Mouse (Mus musculus) limb, embryonic 10.5 days (tissue): Measurements from ENCODE around the gene Metrn. TPM values are rescaled to one million over a fixed set of nuclear protein-coding genes. Genes with fewer than 3 reads are reported as not detected.

Experiments used
- DNase-seq: peaks from one replicate; pipeline ENCODE4 v3.0.0-alpha.2; 2017; ENCODE audit warnings: low spot score
- H3K27ac ChIP-seq: fragments of 300-500 bp; sonication (generic); 2 replicates; pipeline ENCODE4 v1.5.1; 2016; ENCODE audit warnings: mild to moderate bottlenecking
- H3K27me3 ChIP-seq: fragments of 300-500 bp; sonication (generic); 2 replicates; pipeline ENCODE4 v1.6.1; 2016; ENCODE audit warnings: low read depth, mild to moderate bottlenecking; ENCODE audit not compliant: poor library complexity, severe bottlenecking
- H3K36me3 ChIP-seq: fragments of 300-500 bp; sonication (generic); 2 replicates; pipeline ENCODE4 v1.6.1; 2016; ENCODE audit warnings: mild to moderate bottlenecking, moderate library complexity
- H3K4me1 ChIP-seq: fragments of 300-500 bp; sonication (generic); 2 replicates; pipeline ENCODE4 v1.6.1; 2016
- H3K4me3 ChIP-seq: fragments of 300-500 bp; sonication (generic); 2 replicates; pipeline ENCODE4 v1.5.1; 2016; ENCODE audit warnings: mild to moderate bottlenecking, moderate library complexity
- H3K9me3 ChIP-seq: fragments of 300-500 bp; sonication (generic); replicated peaks from 2 replicates; pipeline ENCODE4 v1.6.1; 2016; ENCODE audit warnings: mild to moderate bottlenecking
- WGBS: fragments of 180-500 bp; shearing (Covaris S2); methylation state at CpG from one replicate; pipeline ENCODE4 v1.1.7; 2016; 5-methylcytosine and 5-hydroxymethylcytosine counted together
- microRNA-seq: library from miRNA; unstranded; fragments of <30 nt; microRNA quantifications from one replicate; pipeline ENCODE4, GENCODE M21; 2017
- polyA plus RNA-seq: library from polyadenylated mRNA; unstranded; fragments of >200 nt; fragmentation: Nextera tagmentation; extraction: Ambion mirVana; gene quantifications from 2 replicates; pipeline ENCODE4 v1.2.1, GENCODE M21; 2016

Metrn gene
- polyA plus RNA-seq, 1 experiment from 2014 or later: 87.5 TPM

- DNase-seq: no peak
- Histone ChIP-seq H3K4me3 (no peak overlapping the region), H3K27me3 (0 out of 2 replicates have a peak, but pooled peaks cover 6% of the 10 kb centered on the region), H3K4me1 (no peaks in the 10 kb centered on the region), H3K36me3 (no peaks in the 10 kb centered on the region), H3K27ac (no peak overlapping the region), H3K9me3 (no peaks in the 10 kb centered on the region)
- 83% methylated on average over 10 of the region's 10 CpGs for WGBS
Observed at GRCm38 (mm10) chr17:25744311-25744710, 52.6 kb downstream of the Metrn start.

GRCm38 (mm10) chr17:25743831-25744230, 53.1 kb downstream of the Metrn start:
- WGBS: 93% methylated on average over 9 of the region's 9 CpGs

More at GRCm38 (mm10) chr17:25743831-25744230, 53.1 kb downstream of the Metrn start:
- no peaks in the 10 kb centered on the region for H3K4me1 ChIP-seq
- H3K27ac ChIP-seq: no peak overlapping the region
- no peaks in the 10 kb centered on the region for H3K36me3 ChIP-seq
- DNase-seq: no peak
- 0 out of 2 replicates have a peak, but pooled peaks cover 6% of the 10 kb centered on the region for H3K27me3 ChIP-seq
- no peak overlapping the region for H3K4me3 ChIP-seq
- no peaks in the 10 kb centered on the region for H3K9me3 ChIP-seq

Small RNA genes within 50 kb of the gene (microRNA-seq; reads per million reads assigned to microRNA genes)
- gene Gm25083: not detected
- not detected for gene Mir3082
- not detected for gene Mir6966

Other genes starting within 250 kb of the Metrn start
- 11.1 and 13.1 TPM in 2 replicates for gene Sox8, start 226.4 kb downstream of the Metrn start, polyA plus RNA-seq
- 28.9 and 29.0 TPM in 2 replicates for gene Lmf1, start 218.1 kb downstream of the Metrn start, polyA plus RNA-seq
- gene Gng13, start 80.0 kb downstream of the Metrn start, polyA plus RNA-seq: 2.0 TPM in 2 replicates
- 68.5 and 71.9 TPM in 2 replicates for gene Chtf18, start 69.7 kb downstream of the Metrn start, polyA plus RNA-seq
- 24.8 and 27.0 TPM in 2 replicates for gene Rpusd1, start 69.5 kb downstream of the Metrn start, polyA plus RNA-seq
- gene Mslnl, start 61.1 kb downstream of the Metrn start, polyA plus RNA-seq: not detected in 2 replicates
- gene Msln, start 42.8 kb downstream of the Metrn start, polyA plus RNA-seq: 0.98 TPM in 1 of 2 replicates, not detected in the other
- 21.2 and 26.8 TPM in 2 replicates for gene Narfl, start 23.4 kb downstream of the Metrn start, polyA plus RNA-seq
- 59.7 and 80.7 TPM in 2 replicates for gene Haghl, start 11.5 kb downstream of the Metrn start, polyA plus RNA-seq
- gene Ccdc78, start 10.6 kb downstream of the Metrn start, polyA plus RNA-seq: 0.44 and 0.50 TPM in 2 replicates
- gene Fam173a, start 4.2 kb downstream of the Metrn start, polyA plus RNA-seq: 55.6 and 63.3 TPM in 2 replicates
- gene AC134908.4, start 1.5 kb downstream of the Metrn start, polyA plus RNA-seq: 0.76 TPM in 1 of 2 replicates, not detected in the other
- gene Fbxl16, start 11.9 kb upstream of the Metrn start, polyA plus RNA-seq: 1.0 and 1.5 TPM in 2 replicates
- 31.6 and 32.0 TPM in 2 replicates for gene Wdr24, start 26.5 kb upstream of the Metrn start, polyA plus RNA-seq
- gene Jmjd8, start 31.7 kb upstream of the Metrn start, polyA plus RNA-seq: 52.4 and 54.9 TPM in 2 replicates
- gene Stub1, start 36.3 kb upstream of the Metrn start, polyA plus RNA-seq: 408 and 426 TPM in 2 replicates
- 1.0 and 1.2 TPM in 2 replicates for gene Rhbdl1, start 40.2 kb upstream of the Metrn start, polyA plus RNA-seq
- 1.5 and 1.9 TPM in 2 replicates for gene Gm20683, start 44.6 kb upstream of the Metrn start, polyA plus RNA-seq
- gene Rhot2, start 47.7 kb upstream of the Metrn start, polyA plus RNA-seq: 30.8 and 32.6 TPM in 2 replicates
- 45.5 and 46.2 TPM in 2 replicates for gene Wdr90, start 64.4 kb upstream of the Metrn start, polyA plus RNA-seq
- gene Mcrip2, start 71.6 kb upstream of the Metrn start, polyA plus RNA-seq: 13.6 and 22.0 TPM in 2 replicates
- 69.3 and 69.6 TPM in 2 replicates for gene Mettl26, start 77.9 kb upstream of the Metrn start, polyA plus RNA-seq
- 2.6 and 5.6 TPM in 2 replicates for gene Wfikkn1, start 83.7 kb upstream of the Metrn start, polyA plus RNA-seq
- 37.5 and 37.9 TPM in 2 replicates for gene Rab40c, start 122.6 kb upstream of the Metrn start, polyA plus RNA-seq
- gene Pigq, start 147.8 kb upstream of the Metrn start, polyA plus RNA-seq: 65.2 and 72.1 TPM in 2 replicates
- 0.10 and 0.18 TPM in 2 replicates for gene Nhlrc4, start 147.8 kb upstream of the Metrn start, polyA plus RNA-seq
- gene A930017K11Rik, start 155.4 kb upstream of the Metrn start, polyA plus RNA-seq: 0.08 and 0.20 TPM in 2 replicates
- 38.7 and 38.9 TPM in 2 replicates for gene Capn15, start 188.7 kb upstream of the Metrn start, polyA plus RNA-seq